Mouse (Mus musculus) neutrophil, adult 5-6 weeks (primary cell): ENCODE measurements around the gene Rnf223. TPM values are rescaled to one million over a fixed set of nuclear protein-coding genes. Genes with fewer than 3 reads are reported as not detected.
"Not testable (repeated sequence)": the region's sequence is repeated elsewhere in the genome, so short reads cannot be mapped to it uniquely, and the experiment has no call there.

Experiments
- ATAC-seq: fragments of 151-379, 151-347 bp; 2 replicates; pipeline ENCODE4 v1.8.0; 2017; ENCODE audit warnings: mild to moderate bottlenecking, moderate TSS enrichment; ENCODE audit not compliant: insufficient number of reproducible peaks, poor library complexity, low FRiP score, severe bottlenecking; ENCODE audit errors: extremely low read depth
- total RNA-seq: library from RNA; stranded (forward); fragments of 200-1000 nt; gene quantifications from 2 replicates; pipeline ENCODE4 v1.2.3, GENCODE M21; 2017

Gene Rnf223
- total RNA-seq, 1 experiment from 2014 or later: 0.58 TPM

- ATAC-seq: no peak
These were observed 4.9 kb upstream of the Rnf223 start for GRCm38 (mm10) chr4:156125393-156125792.

- no peak for ATAC-seq
These were observed 3.5 kb upstream of the Rnf223 start for GRCm38 (mm10) chr4:156126841-156127240.

GRCm38 (mm10) chr4:156128746-156129145 is 1.6 kb upstream of the Rnf223 start:
- ATAC-seq: no peak

GRCm38 (mm10) chr4:156130940-156131339 is 627 bp downstream of the Rnf223 start:
- no peak for ATAC-seq

DNA sequence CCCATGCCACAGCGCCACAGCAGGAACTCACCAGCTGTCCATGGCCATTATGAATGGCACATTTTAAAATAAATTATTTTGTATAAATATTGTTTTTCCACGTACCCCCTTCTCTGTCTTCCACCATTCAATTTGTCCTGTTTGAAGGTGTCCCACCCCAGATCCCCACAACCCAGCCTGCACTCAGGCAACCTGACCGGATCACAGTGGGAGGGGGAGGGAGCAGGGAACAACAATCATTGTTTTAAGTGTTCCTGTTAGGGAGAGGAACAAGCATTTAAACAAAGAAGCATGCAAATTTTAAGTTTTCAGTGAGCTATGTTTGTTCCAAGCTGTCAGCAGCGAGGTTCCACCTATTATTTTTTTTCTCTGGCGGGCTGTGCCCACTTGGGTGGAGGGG is 3.0 kb downstream of the Rnf223 start:
- ATAC-seq: no peak

DNA sequence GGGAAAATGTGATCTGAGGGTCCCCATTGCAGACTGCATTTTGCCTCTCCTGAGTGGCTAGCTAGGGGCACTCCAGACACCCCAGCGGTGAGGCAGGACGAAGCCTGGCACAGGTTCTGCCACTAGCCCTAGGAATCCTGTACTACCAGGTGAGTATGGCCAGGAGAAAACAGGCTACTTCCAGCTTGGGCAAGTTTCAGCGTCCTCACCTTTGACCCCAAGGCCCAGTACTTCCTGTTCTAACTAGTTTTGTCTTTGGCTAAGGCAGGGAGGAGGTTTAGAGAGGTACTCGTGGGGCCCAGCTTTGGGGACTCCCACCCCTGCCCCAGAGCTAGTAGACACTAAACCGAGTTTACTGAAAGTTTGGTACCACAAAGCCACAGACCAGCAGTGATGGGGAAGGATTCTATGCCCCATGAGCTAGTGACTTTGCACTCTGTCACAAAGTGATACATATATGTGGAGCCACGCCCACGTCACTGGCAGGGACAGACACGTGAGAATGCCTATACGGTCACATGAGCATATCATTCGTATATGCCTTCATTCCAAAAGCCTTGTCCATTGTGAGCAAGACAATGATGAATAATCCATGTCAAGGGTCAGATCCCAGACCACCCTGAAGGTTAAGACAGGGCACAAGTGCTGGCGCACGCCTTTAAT is 3.8 kb downstream of the Rnf223 start:
- ATAC-seq: no peak

DNA sequence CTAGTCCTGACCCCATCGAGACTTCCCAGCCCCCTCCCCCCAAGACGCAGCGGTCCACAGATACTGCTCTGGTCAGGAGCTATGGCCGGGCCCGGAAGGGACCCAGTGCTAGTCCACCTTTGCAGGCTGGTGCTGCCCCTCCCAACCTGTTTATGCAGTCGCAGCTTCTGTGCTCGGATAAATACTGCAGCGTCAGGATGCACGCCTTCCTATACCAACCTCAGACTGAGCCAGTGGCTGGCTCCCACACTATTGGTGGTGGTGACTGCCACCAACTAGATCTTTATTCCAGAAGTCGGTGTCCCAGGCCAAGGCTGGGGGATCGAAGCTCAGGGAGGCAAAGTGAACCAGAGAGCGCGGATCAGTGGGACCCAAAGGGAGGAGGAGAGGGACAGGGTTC is 4.8 kb downstream of the Rnf223 start:
- ATAC-seq: no peak

DNA sequence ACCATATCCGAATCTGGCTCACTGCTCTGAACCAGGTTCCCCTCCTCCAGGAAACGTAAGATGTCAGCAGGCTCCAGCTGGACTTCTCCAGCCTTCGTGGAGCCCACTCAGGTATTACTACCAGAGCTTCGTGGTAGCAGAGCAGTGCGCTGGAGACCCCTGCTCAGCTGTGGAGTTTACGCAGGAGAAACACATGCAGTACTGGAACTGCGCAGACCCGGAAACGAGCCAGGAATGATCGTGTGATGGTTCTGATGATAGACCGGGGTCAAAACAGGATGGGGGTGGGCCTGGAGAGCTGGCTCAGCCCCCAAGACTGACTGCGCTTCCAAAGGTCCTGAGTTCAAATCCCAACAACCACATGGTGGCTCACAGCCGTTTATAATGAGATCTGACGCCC is 5.5 kb downstream of the Rnf223 start:
- no peak for ATAC-seq

- no peak for ATAC-seq
These were observed 6.2 kb downstream of the Rnf223 start for GRCm38 (mm10) chr4:156136285-156137100.

GRCm38 (mm10) chr4:156150887-156151286 is 20.6 kb downstream of the Rnf223 start:
- ATAC-seq: not testable (repeated sequence)

DNA sequence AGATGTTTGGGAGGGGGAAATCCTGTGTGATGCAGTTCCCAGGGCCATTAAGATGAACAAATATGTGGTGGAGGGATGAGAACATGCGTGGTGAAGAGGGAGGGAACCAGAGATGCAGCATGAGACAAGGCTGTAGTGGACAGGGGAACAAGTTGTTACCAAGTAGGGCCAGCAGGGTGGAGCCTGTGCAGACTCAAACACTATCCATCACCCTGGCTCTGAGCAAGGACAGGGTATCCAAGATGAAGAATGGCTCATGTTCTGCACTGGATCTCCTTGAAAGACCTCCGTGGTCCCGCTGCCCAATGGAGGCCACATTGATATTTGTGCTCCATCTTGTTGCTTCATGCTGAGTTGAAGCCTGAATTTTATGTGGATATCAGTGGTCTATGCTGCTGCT is 24.5 kb downstream of the Rnf223 start:
- ATAC-seq: no peak

GRCm38 (mm10) chr4:156166477-156166876 is 36.2 kb downstream of the Rnf223 start:
- no peak for ATAC-seq

DNA sequence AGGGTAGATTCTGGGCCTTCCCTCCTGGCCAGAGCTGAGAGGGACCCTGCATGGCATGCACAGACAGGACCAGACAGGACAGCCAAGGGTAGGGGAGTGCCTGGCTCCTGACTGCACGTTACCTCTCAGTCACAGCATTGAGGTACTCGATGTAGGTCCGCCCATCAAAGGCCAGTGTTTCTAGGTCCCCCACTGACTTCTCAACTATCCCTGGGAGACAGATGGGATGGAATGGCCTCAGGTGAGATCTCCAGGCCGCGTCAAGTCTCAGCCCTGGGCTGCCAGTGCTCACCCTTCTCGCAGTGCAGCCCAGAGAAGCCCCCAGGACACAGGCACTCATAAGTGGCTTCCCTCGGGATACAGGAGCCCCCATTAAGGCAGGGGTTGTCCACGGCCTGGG is 38.3 kb downstream of the Rnf223 start:
- ATAC-seq: no peak

DNA sequence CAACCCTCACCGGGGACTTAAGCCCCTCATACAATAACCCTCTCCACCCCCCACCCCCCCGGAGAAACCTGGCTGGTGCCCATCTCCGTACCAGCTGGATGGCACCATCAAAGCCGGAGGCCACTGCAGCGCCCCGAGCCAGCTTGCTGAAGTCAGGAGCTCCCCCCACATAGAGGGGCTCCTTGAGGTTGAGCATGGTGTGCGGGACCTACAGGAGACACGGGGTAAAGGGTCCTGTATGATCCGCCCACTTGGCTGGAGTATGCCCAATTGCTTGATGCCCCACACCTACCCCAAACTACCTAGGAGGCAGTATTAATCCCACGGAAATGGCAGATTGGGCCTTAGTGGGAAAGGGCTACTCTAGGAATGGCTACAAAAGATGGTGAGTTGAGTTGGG is 38.8 kb downstream of the Rnf223 start:
- no peak for ATAC-seq

DNA sequence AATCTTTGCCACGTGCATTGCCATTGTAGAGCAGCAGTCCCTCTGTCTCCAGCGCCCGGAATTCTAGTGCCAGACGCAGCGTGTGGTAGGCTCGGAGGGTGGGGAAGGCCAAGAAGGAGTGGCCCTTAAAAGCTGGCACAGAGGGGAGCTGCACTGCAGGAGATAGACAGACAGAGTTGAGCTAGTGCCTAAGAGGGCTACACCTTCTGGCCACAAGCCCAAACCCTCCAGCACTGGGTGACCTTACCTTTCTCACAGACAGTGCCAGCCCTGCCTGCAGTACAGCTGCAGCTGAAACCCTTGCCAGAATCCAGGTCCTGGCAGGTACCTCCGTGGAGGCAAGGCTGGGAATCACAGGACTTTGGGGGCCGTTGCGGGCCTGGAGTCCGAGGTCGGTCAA is 41.5 kb downstream of the Rnf223 start:
- ATAC-seq: no peak

- ATAC-seq: no peak
These were observed 47.3 kb downstream of the Rnf223 start for GRCm38 (mm10) chr4:156177630-156178029.

Other genes starting within 250 kb of the Rnf223 start
- 10.1 and 10.3 TPM in 2 replicates for gene Pusl1, start 238.7 kb upstream of the Rnf223 start, total RNA-seq
- 15.7 and 17.5 TPM in 2 replicates for gene Acap3, start 238.7 kb upstream of the Rnf223 start, total RNA-seq
- 87.4 and 90.2 TPM in 2 replicates for gene Ube2j2, start 186.7 kb upstream of the Rnf223 start, total RNA-seq
- gene C1qtnf12, start 168.2 kb upstream of the Rnf223 start, total RNA-seq: 1.6 and 3.6 TPM in 2 replicates
- 2.9 and 3.7 TPM in 2 replicates for gene B3galt6, start 137.9 kb upstream of the Rnf223 start, total RNA-seq
- 213 and 229 TPM in 2 replicates for gene Sdf4, start 137.6 kb upstream of the Rnf223 start, total RNA-seq
- gene Tnfrsf4, start 116.7 kb upstream of the Rnf223 start, total RNA-seq: 2.6 and 7.6 TPM in 2 replicates
- gene Tnfrsf18, start 104.3 kb upstream of the Rnf223 start, total RNA-seq: 18.5 and 22.1 TPM in 2 replicates
- gene Ttll10, start 71.1 kb upstream of the Rnf223 start, total RNA-seq: not detected in 2 replicates
- 32.6 and 33.3 TPM in 2 replicates for gene 9430015G10Rik, start 20.5 kb upstream of the Rnf223 start, total RNA-seq
- 7.9 and 9.8 TPM in 2 replicates for gene Agrn, start 67.0 kb downstream of the Rnf223 start, total RNA-seq
- 30.3 and 40.1 TPM in 2 replicates for gene Isg15, start 70.3 kb downstream of the Rnf223 start, total RNA-seq
- 17.6 and 20.4 TPM in 2 replicates for gene AW011738, start 72.8 kb downstream of the Rnf223 start, total RNA-seq
- gene Perm1, start 85.4 kb downstream of the Rnf223 start, total RNA-seq: 1.4 and 1.7 TPM in 2 replicates
- gene Plekhn1, start 104.3 kb downstream of the Rnf223 start, total RNA-seq: 22.8 and 23.6 TPM in 2 replicates
- gene Noc2l, start 105.5 kb downstream of the Rnf223 start, total RNA-seq: 58.7 and 59.8 TPM in 2 replicates
- 0.37 TPM in 1 of 2 replicates, not detected in the other for gene Samd11, start 125.1 kb downstream of the Rnf223 start, total RNA-seq
- not detected in 2 replicates for gene Vmn2r-ps159, start 200.6 kb downstream of the Rnf223 start, total RNA-seq